Mouse (Mus musculus) adrenal gland, adult 8-10 months (tissue): ENCODE data around the gene Dbi. TPM values are rescaled to one million over a fixed set of nuclear protein-coding genes. Genes with fewer than 3 reads are reported as not detected.

ENCODE experiments used
- DNase-seq: peaks from one replicate; pipeline ENCODE4 v3.0.0; 2022
- total RNA-seq, 4 experiments: library from RNA; stranded (reverse); gene quantifications; 2 replicates each; pipeline ENCODE4 v1.2.4; 2022

Dbi gene
- 100 to 1,000 TPM; 667 to 804 (median 753) TPM for total RNA-seq

DNA sequence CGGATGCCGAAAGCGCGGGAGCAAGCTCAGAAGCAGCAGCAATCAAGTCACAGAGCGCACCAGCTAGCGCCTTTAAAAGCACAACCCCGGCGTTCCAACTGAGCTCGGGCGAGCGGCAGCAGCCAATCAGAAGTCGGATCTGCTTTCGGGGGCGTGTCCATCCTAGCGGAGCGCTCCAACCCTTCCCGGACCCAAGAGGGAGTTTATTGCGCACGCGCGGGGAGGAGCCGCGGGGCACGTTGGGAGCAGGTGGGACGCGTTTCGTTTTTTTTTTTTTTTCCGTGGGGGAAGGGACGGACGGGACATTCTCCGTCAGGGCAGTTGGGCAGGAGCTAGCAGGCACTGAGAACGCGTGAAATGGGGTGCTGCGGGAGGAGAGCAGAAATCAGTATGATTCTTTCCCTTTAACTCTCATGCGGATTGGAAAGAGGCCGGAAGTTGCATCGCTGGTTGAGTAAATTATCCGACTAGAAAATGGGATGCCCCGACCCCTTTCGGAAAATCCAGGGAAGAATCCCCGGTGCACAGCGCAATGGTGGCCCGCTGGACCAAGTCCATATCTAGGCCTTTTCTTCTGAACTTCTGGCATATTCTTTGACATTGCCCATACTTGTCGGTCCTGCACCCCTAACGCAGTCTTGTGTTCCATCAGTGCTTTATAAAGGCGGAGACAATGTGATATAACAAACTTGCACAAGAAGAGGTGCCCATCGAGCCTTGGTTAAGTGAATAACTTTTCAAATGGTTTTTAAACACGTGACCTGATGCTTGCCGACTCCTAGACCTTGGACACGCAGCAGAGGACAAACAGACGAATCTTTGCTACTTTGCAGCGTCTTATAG, at the start of gene Dbi, which contains the start of gene 3110009E18Rik:
Dbi (minus strand) TSS at position 110 of the 843 bp plus-strand sequence.
3110009E18Rik (plus strand) TSS at position 219 of the 843 bp plus-strand sequence.
- DNase-seq, result peak; percentile 99

DNA sequence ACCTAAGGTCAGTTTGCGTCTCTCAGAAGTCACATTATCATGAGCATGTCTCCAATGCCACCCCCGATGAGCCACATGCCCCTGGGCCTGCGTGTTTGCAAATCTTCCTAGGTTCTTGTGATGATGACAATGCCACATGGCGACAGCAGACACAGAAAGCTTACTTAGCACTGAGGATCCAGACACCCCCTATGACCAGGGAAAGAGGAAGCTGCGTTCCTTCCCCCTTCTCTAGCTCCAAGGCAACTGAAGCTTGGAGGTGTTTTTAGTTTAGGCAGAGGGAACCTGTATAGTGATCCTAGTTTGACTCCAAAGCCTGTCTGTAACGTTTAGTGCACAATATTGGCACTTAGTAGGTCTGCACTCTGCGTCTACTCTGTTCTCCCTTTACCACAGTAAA, 49.4 kb upstream of the Dbi start:
- DNase-seq, result no peak

DNA sequence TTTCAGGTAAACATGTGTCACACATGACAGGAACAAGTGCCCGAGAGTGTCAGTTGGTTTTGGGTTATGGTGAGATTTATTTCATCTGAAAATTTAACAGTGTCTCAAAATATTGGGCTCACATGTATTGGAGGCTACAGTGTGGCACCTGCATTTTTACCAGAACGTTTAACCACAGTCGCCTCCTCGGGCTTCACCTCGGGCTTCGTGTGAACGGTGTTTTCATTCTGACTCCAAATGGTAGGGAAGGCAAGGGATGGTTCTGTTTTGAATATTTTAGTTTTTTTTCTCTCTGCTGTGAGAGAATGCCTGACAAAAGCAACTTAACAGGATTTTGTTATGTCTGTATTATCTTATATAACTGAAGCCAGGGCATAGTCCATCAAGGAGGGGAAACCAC, 47.8 kb upstream of the Dbi start:
- no peak for DNase-seq

GRCm38 (mm10) chr1:120168016-120168415, 47.1 kb upstream of the Dbi start:
- DNase-seq, result peak; percentile 14

DNA sequence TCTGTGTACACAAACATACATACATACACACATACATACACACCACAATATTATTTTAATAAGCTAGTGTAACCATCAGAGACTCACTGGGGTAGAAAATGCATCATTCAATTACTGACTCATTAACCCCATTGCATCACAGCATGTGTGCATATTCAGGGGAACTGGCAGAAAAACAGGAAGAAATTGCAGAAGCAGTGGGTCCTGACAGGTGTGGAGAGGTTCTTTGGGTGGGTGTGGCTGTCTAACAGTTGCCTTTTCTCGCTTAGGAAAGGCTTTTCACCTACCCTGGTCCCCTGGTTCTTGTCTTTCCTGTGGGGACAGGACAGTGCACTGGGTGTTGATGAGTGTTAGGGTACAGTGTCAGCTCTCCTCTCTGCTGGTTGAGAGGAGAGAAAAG, 41.7 kb upstream of the Dbi start:
- DNase-seq, result no peak

DNA sequence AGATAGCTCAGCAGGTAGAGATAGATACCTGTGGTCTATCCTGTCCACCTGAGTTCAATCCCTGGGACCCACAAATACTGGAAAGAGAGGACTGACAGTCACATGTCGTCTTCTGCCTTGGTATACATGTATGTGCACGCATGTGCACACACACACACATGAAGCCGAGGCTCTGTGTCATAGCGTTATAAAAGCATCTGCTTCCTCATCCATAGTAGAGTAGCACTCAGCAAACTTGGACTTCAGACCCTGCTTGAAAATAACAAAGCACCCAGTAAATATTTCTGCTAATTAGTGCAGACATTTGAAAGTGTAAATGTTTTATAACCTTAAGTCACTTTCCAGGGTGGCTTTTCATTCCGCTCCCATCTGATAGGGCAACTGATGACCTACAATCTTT, 40.6 kb upstream of the Dbi start:
- DNase-seq, result no peak

- DNase-seq, result no peak
Observed at GRCm38 (mm10) chr1:120158474-120159127, 37.7 kb upstream of the Dbi start.

GRCm38 (mm10) chr1:120155325-120155724, 34.4 kb upstream of the Dbi start:
- DNase-seq, result no peak

- no peak for DNase-seq
Observed at GRCm38 (mm10) chr1:120154232-120154631, 33.4 kb upstream of the Dbi start.

DNA sequence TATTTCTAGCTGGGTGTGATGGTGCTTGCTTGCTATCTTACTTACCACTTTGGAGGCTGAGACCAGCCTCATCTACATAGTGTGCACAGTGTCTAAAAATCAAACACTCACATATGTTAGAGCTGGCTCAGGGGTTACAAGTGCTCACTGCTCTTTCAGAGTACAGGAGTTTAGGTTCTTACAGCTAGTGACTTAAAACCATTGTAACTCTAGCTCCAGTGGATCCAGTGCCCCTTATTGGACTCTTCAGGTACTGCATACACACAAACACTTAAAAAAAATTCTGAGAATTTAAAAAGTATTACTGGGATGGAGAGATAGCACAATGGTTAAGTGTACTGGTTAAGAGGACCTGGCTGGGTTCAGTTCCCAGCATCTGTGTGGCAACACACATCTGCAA, 26.1 kb upstream of the Dbi start:
- DNase-seq, result no peak

DNA sequence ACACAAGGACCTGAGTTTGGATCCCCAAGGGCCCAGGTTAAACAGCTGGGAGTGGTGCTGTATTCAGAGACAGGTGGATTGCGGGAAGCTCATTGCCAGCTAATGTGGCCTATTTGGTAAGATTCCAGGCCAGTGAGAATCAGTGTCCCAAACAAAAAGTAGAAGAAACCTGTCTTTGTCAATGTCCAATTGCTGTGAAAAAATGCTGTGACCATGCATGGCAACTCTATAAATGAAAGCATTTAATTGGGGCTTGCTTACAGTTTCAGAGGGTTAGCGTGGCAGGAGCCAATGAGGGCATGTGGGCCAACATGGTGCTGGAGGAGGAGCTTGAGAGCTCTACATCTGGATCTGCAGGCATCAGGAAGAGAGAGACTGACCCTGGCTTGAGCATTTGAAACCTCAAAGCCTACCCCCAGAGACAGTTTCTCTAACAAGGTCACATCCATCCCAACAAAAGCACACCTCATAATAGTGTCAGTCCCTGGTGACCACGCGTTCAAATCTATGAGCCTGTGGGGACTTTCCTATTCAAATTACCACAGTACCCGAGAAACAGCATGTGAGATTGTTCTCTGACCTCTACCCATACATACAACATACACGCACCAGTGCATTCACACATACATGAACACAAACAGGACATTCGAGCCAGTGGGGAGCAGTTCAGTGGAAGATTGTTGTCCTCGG, 24.8 kb upstream of the Dbi start:
- DNase-seq, result no peak

DNA sequence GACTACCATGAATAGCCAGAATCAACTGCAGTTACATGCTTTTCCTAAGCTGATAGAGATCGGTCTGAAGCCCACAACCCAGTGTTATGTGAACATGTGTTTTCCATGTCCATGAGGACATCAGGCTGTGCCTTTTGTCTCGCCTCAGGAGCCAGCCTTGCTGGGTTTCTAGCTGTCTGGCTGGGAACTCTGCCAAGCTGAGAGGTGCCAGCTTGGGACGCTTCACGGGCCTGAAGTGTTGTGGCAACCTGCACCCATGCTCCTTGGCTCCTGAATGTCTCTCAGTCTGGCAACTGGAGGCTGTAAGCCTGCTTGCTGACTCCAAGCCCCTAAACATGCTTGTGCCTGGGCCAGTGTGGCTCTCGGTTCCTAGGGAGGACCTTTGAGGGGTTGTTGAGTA, 21.7 kb upstream of the Dbi start:
- DNase-seq, result no peak

GRCm38 (mm10) chr1:120140144-120140693, 19.3 kb upstream of the Dbi start:
- DNase-seq, result no peak

GRCm38 (mm10) chr1:120138923-120139540, 18.2 kb upstream of the Dbi start:
- DNase-seq, result no peak

GRCm38 (mm10) chr1:120135934-120136786, 15.3 kb upstream of the Dbi start:
- DNase-seq, result peak; percentile 69

- DNase-seq, result peak; percentile 27
Observed at GRCm38 (mm10) chr1:120132376-120132775, 11.5 kb upstream of the Dbi start.

DNA sequence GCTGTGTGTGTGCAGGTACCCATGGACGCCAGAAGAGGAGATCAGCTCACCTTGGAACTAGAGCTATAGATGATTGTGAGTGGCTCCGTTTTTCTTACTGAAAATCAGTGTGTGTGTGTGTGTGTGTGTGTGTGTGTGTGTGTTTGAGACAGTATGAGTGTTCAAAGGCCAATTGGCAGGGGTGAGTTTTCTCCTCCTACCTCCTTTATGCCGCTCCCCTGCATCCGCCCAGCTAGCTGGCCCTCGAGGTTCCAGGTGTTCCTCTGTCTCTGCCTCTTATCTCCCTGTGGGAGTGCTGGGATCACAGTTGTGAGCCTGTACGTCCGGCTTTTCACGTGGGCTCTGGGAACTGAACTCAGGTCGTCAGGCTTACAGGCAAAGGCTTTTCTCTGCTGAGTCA, 5.4 kb upstream of the Dbi start:
- DNase-seq, result no peak

- DNase-seq, result no peak
Observed at GRCm38 (mm10) chr1:120125471-120125870, 4.6 kb upstream of the Dbi start.

DNA sequence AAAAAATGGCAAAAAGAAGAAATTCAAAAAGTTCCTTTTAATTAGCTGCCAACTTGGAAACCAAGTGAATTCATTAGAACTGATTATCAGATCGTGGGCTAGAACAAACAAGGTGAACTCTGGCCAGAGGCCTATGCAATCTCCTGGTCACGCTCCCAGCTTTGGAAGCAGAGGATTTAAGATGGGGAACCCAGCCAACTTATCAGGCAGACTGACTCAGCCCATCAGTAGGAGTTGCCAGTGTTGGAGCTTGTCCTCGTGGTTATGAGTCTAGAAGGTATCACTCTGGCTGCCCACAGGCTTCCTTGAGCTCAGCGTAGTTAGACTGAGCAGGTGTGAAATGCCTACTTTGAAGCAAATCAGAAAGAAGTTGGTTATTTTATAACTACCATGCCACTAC, 4.0 kb upstream of the Dbi start:
- DNase-seq, result peak; percentile 66

GRCm38 (mm10) chr1:120122634-120123383, 1.9 kb upstream of the Dbi start:
- DNase-seq, result no peak
